Mouse (Mus musculus) bone marrow macrophage, adult 2 months (primary cell): ENCODE measurements around the gene Csgalnact2. TPM values are rescaled to one million over a fixed set of nuclear protein-coding genes. Genes with fewer than 3 reads are reported as not detected.
A peak's percentile ranks its signal among the peaks of the same experiment; 100 is the strongest.

Experiments used
- H3K27ac ChIP-seq: 2 replicates; pipeline ENCODE4 v1.5.1; 2012; ENCODE audit warnings: low read depth, low read length; ENCODE audit not compliant: insufficient read depth
- H3K4me1 ChIP-seq: 2 replicates; pipeline ENCODE4 v1.6.1; 2012; ENCODE audit warnings: low read length; ENCODE audit not compliant: control insufficient read depth, insufficient read depth
- H3K4me3 ChIP-seq: 2 replicates; pipeline ENCODE4 v1.5.1; 2012; ENCODE audit warnings: mild to moderate bottlenecking, low read length, moderate library complexity; ENCODE audit not compliant: insufficient read depth
- CTCF ChIP-seq: IDR thresholded peaks from 2 replicates; pipeline ENCODE4 v1.5.1; 2012; ENCODE audit warnings: low read depth, mild to moderate bottlenecking, low read length, moderate library complexity
- POLR2A ChIP-seq: IDR thresholded peaks from 2 replicates; pipeline ENCODE4 v1.6.1; 2012; ENCODE audit warnings: mild to moderate bottlenecking, low read depth, low read length, borderline replicate concordance
- polyA plus RNA-seq: library from polyadenylated mRNA; stranded (reverse); fragments of >200 nt; gene quantifications from 2 replicates; pipeline ENCODE4 v1.2.4, GENCODE M21; 2012; ENCODE audit not compliant: missing spikeins, insufficient read depth, insufficient read length

The Csgalnact2 gene
- 47.0 and 49.9 TPM in 2 replicates for polyA plus RNA-seq

GRCm38 (mm10) chr6:118138731-118139709 is at the start of gene Csgalnact2:
Csgalnact2 (minus strand) TSS chr6:118139140.
- Histone ChIP-seq H3K27ac (no peak within 1 kb of the TSS), H3K4me1 (peaks cover 50% of the 10 kb centered on the region), H3K4me3 (peak within 1 kb of the TSS; percentile 72)
- TF ChIP-seq POLR2A = no peak
- no peak for TF ChIP-seq CTCF

GRCm38 (mm10) chr6:118188599-118188998 is 49.7 kb upstream of the Csgalnact2 start:
- no peak overlapping the region for H3K27ac ChIP-seq
- H3K4me3 ChIP-seq = no peak overlapping the region
- no peak for TF ChIP-seq POLR2A
- TF ChIP-seq CTCF = no peak
- H3K4me1 ChIP-seq = no peaks in the 10 kb centered on the region

GRCm38 (mm10) chr6:118187285-118187641 is 48.3 kb upstream of the Csgalnact2 start:
- no peak for TF ChIP-seq POLR2A
- no peak for TF ChIP-seq CTCF
- Histone ChIP-seq H3K27ac (no peak overlapping the region), H3K4me1 (no peaks in the 10 kb centered on the region), H3K4me3 (no peak overlapping the region)

- Histone ChIP-seq H3K27ac (no peak overlapping the region), H3K4me3 (no peak overlapping the region), H3K4me1 (no peaks in the 10 kb centered on the region)
- TF ChIP-seq POLR2A = no peak
- no peak for TF ChIP-seq CTCF
Measured at GRCm38 (mm10) chr6:118186620-118187284, 47.8 kb upstream of the Csgalnact2 start.

- H3K27ac ChIP-seq = no peak overlapping the region
Measured at GRCm38 (mm10) chr6:118184126-118184525, 45.2 kb upstream of the Csgalnact2 start.

GRCm38 (mm10) chr6:118180085-118180423 is 41.1 kb upstream of the Csgalnact2 start:
- TF ChIP-seq POLR2A (no peak), CTCF (no peak)
- Histone ChIP-seq H3K4me1 (0 out of 2 replicates have a peak, but pooled peaks cover 2% of the 10 kb centered on the region), H3K27ac (no peak overlapping the region), H3K4me3 (no peak overlapping the region)

More at GRCm38 (mm10) chr6:118184126-118184525, 45.2 kb upstream of the Csgalnact2 start:
- Histone ChIP-seq H3K4me3 (no peak overlapping the region), H3K4me1 (0 out of 2 replicates have a peak, but pooled peaks cover 2% of the 10 kb centered on the region)
- no peak for TF ChIP-seq CTCF
- TF ChIP-seq POLR2A = no peak

- H3K4me3 ChIP-seq = no peak overlapping the region
- TF ChIP-seq POLR2A = no peak
- peak; percentile 86 for TF ChIP-seq CTCF
- H3K4me1 ChIP-seq = 0 out of 2 replicates have a peak, but pooled peaks cover 2% of the 10 kb centered on the region
- no peak overlapping the region for H3K27ac ChIP-seq
Measured at GRCm38 (mm10) chr6:118179316-118180084, 40.6 kb upstream of the Csgalnact2 start.

- H3K27ac ChIP-seq = no peak overlapping the region
- no peak for TF ChIP-seq CTCF
- TF ChIP-seq POLR2A = no peak
- no peaks in the 10 kb centered on the region for H3K4me1 ChIP-seq
- H3K4me3 ChIP-seq = no peak overlapping the region
Measured at GRCm38 (mm10) chr6:118173975-118174328, 35.0 kb upstream of the Csgalnact2 start.

- no peak for TF ChIP-seq CTCF
- no peak for TF ChIP-seq POLR2A
- Histone ChIP-seq H3K27ac (no peak overlapping the region), H3K4me1 (no peaks in the 10 kb centered on the region), H3K4me3 (no peak overlapping the region)
Measured at GRCm38 (mm10) chr6:118173251-118173974, 34.5 kb upstream of the Csgalnact2 start.
